Mouse (Mus musculus) gonadal fat pad, adult 2 months (tissue): ENCODE measurements around the gene Ssxb9. TPM values are rescaled to one million over a fixed set of nuclear protein-coding genes. Genes with fewer than 3 reads are reported as not detected.
"Not testable (repeated sequence)": the region's sequence is repeated elsewhere in the genome, so short reads cannot be mapped to it uniquely, and the experiment has no call there.

Experiments used
- DNase-seq: peaks from one replicate; pipeline ENCODE4 v3.0.0-alpha.2; 2012; ENCODE audit warnings: low read depth
- polyA plus RNA-seq: library from polyadenylated mRNA; depleted of rRNA; stranded (reverse); fragments of >200 nt; gene quantifications from 2 replicates; pipeline ENCODE4 v1.2.3, GENCODE M21; 2012; rRNA removed

Gene Ssxb9
- not detected in 2 replicates for polyA plus RNA-seq

DNA sequence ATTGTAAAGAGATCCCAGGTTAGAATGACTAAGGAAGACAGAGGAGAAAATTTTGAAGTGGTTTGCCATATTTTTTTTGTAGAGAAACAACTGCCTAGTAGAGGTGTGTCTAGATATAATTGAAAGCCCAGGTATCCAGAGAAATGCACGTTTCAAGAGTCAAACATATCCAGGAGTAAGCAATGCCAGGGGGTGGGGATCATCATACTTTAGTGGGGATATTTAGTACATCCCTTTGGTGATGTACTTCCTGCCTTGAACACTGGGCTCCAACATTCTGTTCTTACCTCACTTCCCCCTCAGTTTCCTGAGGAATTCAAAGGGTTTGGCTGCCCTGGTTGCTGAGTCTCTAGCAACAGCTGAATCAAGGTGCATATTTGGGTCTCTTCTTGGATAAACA lies at the start of gene Ssxb9:
Gene Ssxb9 (plus strand): TSS at position 301 of the 400 bp plus-strand sequence.
- not testable (repeated sequence) for DNase-seq

DNA sequence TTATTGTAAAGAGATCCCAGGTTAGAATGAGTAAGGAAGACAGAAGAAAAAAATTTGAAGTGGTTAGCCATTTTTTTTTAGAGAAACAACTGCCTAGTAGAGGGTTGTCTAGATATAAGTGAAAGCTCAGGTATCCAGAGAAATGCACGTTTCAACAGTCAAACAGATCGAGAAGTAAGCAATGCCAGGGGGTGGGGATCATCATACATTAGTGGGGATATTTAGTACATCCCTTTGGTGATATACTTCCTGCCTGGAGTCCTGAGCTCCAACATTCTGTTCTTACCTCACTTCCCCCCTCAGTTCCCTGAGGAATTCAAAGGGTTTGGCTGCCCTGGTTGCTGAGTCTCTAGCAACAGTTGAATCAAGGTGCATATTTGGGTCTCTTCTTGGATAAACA lies 39.7 kb upstream of the Ssxb9 start, which contains the start of gene Ssxb10:
Gene Ssxb10 (plus strand): TSS at position 301 of the 400 bp plus-strand sequence.
- no peak for DNase-seq

- not testable (repeated sequence) for DNase-seq
These were observed 46.2 kb downstream of the Ssxb9 start, which contains the start of gene Ssxb1 for GRCm38 (mm10) chrX:8413005-8413404. Gene Ssxb1 (plus strand): TSS chrX:8413305.

Other genes with a start within 250 kb of the Ssxb9 start
- gene Wdr13, start 234.1 kb upstream of the Ssxb9 start, polyA plus RNA-seq = 93.8 and 104 TPM in 2 replicates
- gene Rbm3, start 221.1 kb upstream of the Ssxb9 start, polyA plus RNA-seq = 134 and 160 TPM in 2 replicates
- 12.0 TPM in 2 replicates for gene Tbc1d25, start 190.8 kb upstream of the Ssxb9 start, polyA plus RNA-seq
- 68.5 and 99.7 TPM in 2 replicates for gene Ebp, start 173.5 kb upstream of the Ssxb9 start, polyA plus RNA-seq
- 32.0 and 33.2 TPM in 2 replicates for gene Porcn, start 160.5 kb upstream of the Ssxb9 start, polyA plus RNA-seq
- 42.3 and 43.6 TPM in 2 replicates for gene Ftsj1, start 114.6 kb upstream of the Ssxb9 start, polyA plus RNA-seq
- gene Slc38a5, start 95.8 kb upstream of the Ssxb9 start, polyA plus RNA-seq = 2,149 and 4,709 TPM in 2 replicates
- not detected in 2 replicates for gene Ssxb10, start 39.6 kb upstream of the Ssxb9 start, polyA plus RNA-seq
- not detected in 2 replicates for gene Ssxb1, start 46.3 kb downstream of the Ssxb9 start, polyA plus RNA-seq
- not detected in 2 replicates for gene Ssxb2, start 94.7 kb downstream of the Ssxb9 start, polyA plus RNA-seq
- not detected in 2 replicates for gene Gm14459, start 158.0 kb downstream of the Ssxb9 start, polyA plus RNA-seq
- gene Ssxb6, start 181.3 kb downstream of the Ssxb9 start, polyA plus RNA-seq = not detected in 2 replicates
- gene Ssxb3, start 224.8 kb downstream of the Ssxb9 start, polyA plus RNA-seq = not detected in 2 replicates